Mouse (Mus musculus): ENCODE results near the gene E130114P18Rik. TPM values are rescaled to one million over a fixed set of nuclear protein-coding genes. Genes with fewer than 3 reads are reported as not detected.

E130114P18Rik gene
- polyA plus RNA-seq, 1 experiment from 2014 or later: 0.72 TPM

DNA sequence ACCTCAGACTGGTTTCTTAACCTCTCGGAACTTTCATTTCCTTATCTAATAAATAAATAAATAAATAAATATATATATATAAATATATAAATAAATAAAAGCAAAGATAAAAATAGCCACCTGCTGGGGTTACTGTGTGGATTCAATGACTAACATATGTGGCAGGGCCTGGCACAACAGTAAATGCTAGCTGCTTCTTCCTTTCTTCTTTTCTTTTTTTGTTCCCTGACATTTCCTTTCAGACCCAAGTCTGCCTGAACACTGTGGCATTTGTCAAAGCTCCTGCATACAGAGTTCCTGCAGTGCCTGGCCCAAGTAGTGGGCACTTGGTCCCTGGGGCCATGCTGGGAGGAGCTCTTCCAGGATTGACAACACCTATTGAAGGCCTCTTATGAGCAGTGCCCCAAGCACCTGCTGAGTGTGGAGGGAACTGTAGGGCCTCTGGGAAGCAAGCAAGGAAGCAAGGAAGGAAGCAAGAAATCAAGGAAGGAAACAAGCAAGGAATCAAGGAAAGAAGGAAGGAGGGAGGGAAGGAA is 142.1 kb downstream of the E130114P18Rik start:
- no peak overlapping the region for H3K27ac ChIP-seq (ENCODE audit: low read depth, low read length)
- 53% methylated on average over 1 of the region's 1 CpGs for WGBS (ENCODE audit: insufficient replicate concordance)
- no peak for ATAC-seq (replicated peaks; ENCODE audit: insufficient number of reproducible peaks, low FRiP score, low TSS enrichment)

DNA sequence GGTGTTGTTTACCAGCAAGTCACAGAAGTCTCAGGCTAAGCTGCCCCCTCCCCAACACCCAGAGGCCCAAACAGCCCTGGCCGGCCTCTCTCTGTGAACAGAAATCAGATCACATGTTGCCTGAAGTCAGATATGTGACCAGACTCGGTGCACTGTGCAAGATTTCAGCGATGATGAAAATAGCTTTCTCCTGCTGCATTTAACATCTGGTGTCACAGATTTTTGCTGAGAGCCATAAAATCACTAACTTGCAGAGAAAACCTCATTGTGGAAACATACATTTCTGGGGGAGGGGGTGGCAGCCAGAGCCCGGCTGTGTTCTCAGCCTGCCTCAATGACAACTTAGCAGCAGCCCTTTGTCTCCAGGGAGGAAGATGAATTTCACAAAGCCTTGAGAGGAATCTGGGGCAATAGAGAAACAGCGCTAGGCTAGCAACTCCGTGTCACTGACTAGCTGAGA is 142.6 kb downstream of the E130114P18Rik start:
- H3K36me3 ChIP-seq (ENCODE audit: control insufficient read depth, insufficient read depth, low read length): no peaks in the 10 kb centered on the region
- no peak for ATAC-seq (replicated peaks; ENCODE audit: insufficient number of reproducible peaks, low FRiP score, low TSS enrichment)
- H3K9ac ChIP-seq (ENCODE audit: low read depth, low read length): no peak overlapping the region
- H3K27ac ChIP-seq (ENCODE audit: low read depth, low read length): no peak overlapping the region
- H3K4me2 ChIP-seq: no peak overlapping the region
- peaks cover 7% of the 10 kb centered on the region; the same call in 1 of the 2 replicates for H3K4me1 ChIP-seq (ENCODE audit: control insufficient read depth, insufficient read depth, low read length)
- H3K9me3 ChIP-seq (replicated peaks; ENCODE audit: control insufficient read depth, low read length): no peaks in the 10 kb centered on the region
- H3K27me3 ChIP-seq (ENCODE audit: control insufficient read depth, insufficient read depth, low read length): no peaks in the 10 kb centered on the region
- 44% methylated on average over 6 of the region's 6 CpGs for WGBS (ENCODE audit: insufficient replicate concordance)
- no peak overlapping the region for H3K4me3 ChIP-seq (ENCODE audit: low read depth, low read length)

More for the DNA sequence above, 142.1 kb downstream of the E130114P18Rik start:
- Histone ChIP-seq H3K27me3 (ENCODE audit: control insufficient read depth, insufficient read depth, low read length) (no peaks in the 10 kb centered on the region), H3K4me2 (no peak overlapping the region), H3K36me3 (ENCODE audit: control insufficient read depth, insufficient read depth, low read length) (no peaks in the 10 kb centered on the region), H3K4me1 (ENCODE audit: control insufficient read depth, insufficient read depth, low read length) (peaks cover 7% of the 10 kb centered on the region; the same call in 1 of the 2 replicates), H3K9me3 (replicated peaks; ENCODE audit: control insufficient read depth, low read length) (no peaks in the 10 kb centered on the region), H3K4me3 (ENCODE audit: low read depth, low read length) (no peak overlapping the region), H3K9ac (ENCODE audit: low read depth, low read length) (no peak overlapping the region)

DNA sequence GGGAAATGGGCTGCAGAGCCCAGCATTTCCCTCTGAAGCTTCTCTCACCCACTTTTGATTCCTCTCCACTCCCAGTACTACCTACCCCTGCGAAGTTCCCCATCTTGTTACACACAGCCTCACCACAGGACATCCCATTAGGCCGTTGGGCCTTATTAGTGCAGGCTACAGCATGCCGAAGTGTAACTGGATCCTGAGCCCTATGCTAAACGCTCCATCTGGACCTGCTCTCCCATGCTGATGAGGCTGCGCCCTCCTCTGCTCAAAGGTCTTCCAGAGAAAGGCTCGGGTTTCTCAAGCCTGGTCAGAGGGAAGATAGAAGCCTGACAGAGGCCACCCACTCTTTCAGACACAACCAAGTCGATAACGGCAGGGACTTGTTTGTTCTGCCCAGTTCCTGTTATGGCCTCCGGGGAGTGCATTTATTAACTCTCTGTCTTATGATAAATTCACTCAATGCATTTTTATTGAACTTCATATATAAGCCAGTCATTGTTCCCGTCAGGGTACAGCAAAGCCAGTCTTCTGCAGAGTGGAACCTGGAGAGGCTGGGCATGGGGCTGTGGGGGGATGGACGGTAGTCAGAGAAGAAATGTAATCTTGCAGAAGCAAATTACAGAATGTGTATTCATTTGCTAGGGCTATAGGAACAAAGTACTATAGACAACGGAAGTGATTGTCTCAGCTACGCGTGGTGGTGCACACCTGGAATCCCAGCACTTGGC is 148.8 kb downstream of the E130114P18Rik start:
- Histone ChIP-seq H3K9me3 (replicated peaks; ENCODE audit: control insufficient read depth, low read length) (no peaks in the 10 kb centered on the region), H3K27ac (ENCODE audit: low read depth, low read length) (no peak overlapping the region), H3K27me3 (ENCODE audit: control insufficient read depth, insufficient read depth, low read length) (no peaks in the 10 kb centered on the region), H3K36me3 (ENCODE audit: control insufficient read depth, insufficient read depth, low read length) (no peaks in the 10 kb centered on the region), H3K9ac (ENCODE audit: low read depth, low read length) (no peak overlapping the region), H3K4me2 (peak overlapping the region; percentile 14; the same call in 1 of the 2 replicates), H3K4me3 (ENCODE audit: low read depth, low read length) (no peak overlapping the region), H3K4me1 (ENCODE audit: control insufficient read depth, insufficient read depth, low read length) (peaks cover 4% of the 10 kb centered on the region; the same call in 1 of the 2 replicates)
- no peak for ATAC-seq (replicated peaks; ENCODE audit: insufficient number of reproducible peaks, low FRiP score, low TSS enrichment)
- WGBS (ENCODE audit: insufficient replicate concordance): 33% methylated on average over 14 of the region's 14 CpGs

DNA sequence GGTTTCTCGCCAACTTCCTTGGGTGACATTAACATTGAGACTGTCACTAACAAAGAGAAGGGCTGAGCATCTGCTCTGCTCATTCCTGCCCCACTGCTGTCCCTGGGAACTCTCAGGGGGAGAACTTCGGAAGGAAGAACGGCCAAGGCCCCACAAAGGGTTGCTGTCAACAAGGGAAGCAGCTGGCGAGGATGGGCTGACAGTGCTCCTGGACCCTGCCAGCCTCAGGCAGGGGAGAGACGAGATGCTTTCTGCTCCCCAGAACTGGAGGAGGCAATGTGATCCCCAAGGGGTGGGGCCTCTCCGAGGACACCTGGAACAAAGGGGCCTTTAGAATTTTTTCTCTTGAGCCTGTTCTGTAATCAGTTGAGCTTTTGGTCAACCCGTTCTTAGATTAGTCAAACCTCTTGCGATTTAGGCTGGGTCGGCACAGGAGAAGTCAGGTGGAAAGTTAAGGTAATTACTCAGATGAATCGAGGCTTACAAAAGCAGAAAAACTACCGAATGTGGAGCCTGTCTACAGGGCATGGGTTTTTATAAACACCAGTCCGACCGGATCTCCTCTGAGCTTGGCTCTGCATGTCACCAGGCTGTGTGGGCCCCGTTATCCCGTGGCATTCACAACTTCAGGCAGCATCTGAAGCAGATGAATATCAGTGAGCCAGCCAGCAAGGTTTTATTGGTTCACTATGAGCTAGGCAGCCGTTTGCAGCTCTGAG is 151.7 kb downstream of the E130114P18Rik start:
- no peaks in the 10 kb centered on the region for H3K27me3 ChIP-seq (ENCODE audit: control insufficient read depth, insufficient read depth, low read length)
- peaks cover 4% of the 10 kb centered on the region; the same call in 1 of the 2 replicates for H3K4me1 ChIP-seq (ENCODE audit: control insufficient read depth, insufficient read depth, low read length)
- no peak overlapping the region for H3K9ac ChIP-seq (ENCODE audit: low read depth, low read length)
- no peak overlapping the region for H3K27ac ChIP-seq (ENCODE audit: low read depth, low read length)
- no peaks in the 10 kb centered on the region for H3K36me3 ChIP-seq (ENCODE audit: control insufficient read depth, insufficient read depth, low read length)
- 41% methylated on average over 16 of the region's 16 CpGs for WGBS (ENCODE audit: insufficient replicate concordance)
- no peak overlapping the region for H3K4me3 ChIP-seq (ENCODE audit: low read depth, low read length)
- H3K9me3 ChIP-seq (replicated peaks; ENCODE audit: control insufficient read depth, low read length): no peaks in the 10 kb centered on the region
- H3K4me2 ChIP-seq: no peak overlapping the region
- ATAC-seq (replicated peaks; ENCODE audit: insufficient number of reproducible peaks, low FRiP score, low TSS enrichment): no peak

DNA sequence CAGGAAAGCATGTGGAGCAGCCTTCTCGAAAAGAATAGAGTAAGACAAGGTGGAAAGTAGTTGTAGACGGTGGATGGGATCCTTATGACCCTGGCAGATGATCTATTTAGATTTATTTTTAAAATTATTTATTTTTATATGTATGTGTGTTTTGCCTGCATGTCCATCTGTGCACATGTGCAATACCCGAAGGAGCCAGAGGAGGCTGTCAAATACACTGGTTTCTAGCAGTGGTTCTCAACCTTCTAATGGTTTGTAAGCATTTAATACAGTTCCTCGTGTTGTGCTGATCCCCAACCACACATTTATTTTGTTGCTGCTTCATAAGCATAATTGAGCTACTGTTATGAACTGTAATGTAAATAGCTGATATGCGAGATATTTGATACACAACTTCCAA is 154.7 kb downstream of the E130114P18Rik start:
- 77% methylated on average over 5 of the region's 5 CpGs for WGBS (ENCODE audit: insufficient replicate concordance)
- no peak overlapping the region for H3K4me2 ChIP-seq
- H3K27me3 ChIP-seq (ENCODE audit: control insufficient read depth, insufficient read depth, low read length): no peaks in the 10 kb centered on the region
- no peak overlapping the region for H3K4me3 ChIP-seq (ENCODE audit: low read depth, low read length)
- H3K4me1 ChIP-seq (ENCODE audit: control insufficient read depth, insufficient read depth, low read length): peaks cover 4% of the 10 kb centered on the region; the same call in 1 of the 2 replicates
- H3K9ac ChIP-seq (ENCODE audit: low read depth, low read length): no peak overlapping the region
- no peaks in the 10 kb centered on the region for H3K36me3 ChIP-seq (ENCODE audit: control insufficient read depth, insufficient read depth, low read length)
- no peak for ATAC-seq (replicated peaks; ENCODE audit: insufficient number of reproducible peaks, low FRiP score, low TSS enrichment)
- H3K27ac ChIP-seq (ENCODE audit: low read depth, low read length): no peak overlapping the region
- no peaks in the 10 kb centered on the region for H3K9me3 ChIP-seq (replicated peaks; ENCODE audit: control insufficient read depth, low read length)

DNA sequence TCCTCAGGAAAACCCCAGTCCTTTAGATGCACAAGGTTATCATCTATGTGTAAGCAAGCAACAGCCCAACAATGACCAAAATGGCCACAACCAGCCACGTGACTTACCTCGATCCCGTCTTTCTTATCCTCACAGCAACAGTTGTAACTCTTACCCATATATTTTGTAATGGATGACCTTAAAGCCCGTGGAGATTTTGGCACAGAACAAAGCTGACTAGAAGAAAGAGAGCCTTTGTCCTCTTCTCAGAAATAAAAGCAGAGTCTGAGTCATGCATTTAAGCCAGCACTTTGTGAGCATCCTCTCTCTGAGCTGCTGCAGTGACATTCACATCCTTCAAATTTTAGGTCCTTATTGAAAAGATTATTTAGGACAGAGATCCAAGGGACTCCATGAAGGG is 156.1 kb downstream of the E130114P18Rik start:
- no peak overlapping the region for H3K4me2 ChIP-seq
- no peak overlapping the region for H3K4me3 ChIP-seq (ENCODE audit: low read depth, low read length)
- WGBS (ENCODE audit: insufficient replicate concordance): 78% methylated on average over 4 of the region's 4 CpGs
- peaks cover 4% of the 10 kb centered on the region; the same call in 1 of the 2 replicates for H3K4me1 ChIP-seq (ENCODE audit: control insufficient read depth, insufficient read depth, low read length)
- no peak overlapping the region for H3K27ac ChIP-seq (ENCODE audit: low read depth, low read length)
- no peaks in the 10 kb centered on the region for H3K9me3 ChIP-seq (replicated peaks; ENCODE audit: control insufficient read depth, low read length)
- no peak overlapping the region for H3K9ac ChIP-seq (ENCODE audit: low read depth, low read length)
- no peak for ATAC-seq (replicated peaks; ENCODE audit: insufficient number of reproducible peaks, low FRiP score, low TSS enrichment)
- H3K27me3 ChIP-seq (ENCODE audit: control insufficient read depth, insufficient read depth, low read length): no peaks in the 10 kb centered on the region
- H3K36me3 ChIP-seq (ENCODE audit: control insufficient read depth, insufficient read depth, low read length): no peaks in the 10 kb centered on the region

DNA sequence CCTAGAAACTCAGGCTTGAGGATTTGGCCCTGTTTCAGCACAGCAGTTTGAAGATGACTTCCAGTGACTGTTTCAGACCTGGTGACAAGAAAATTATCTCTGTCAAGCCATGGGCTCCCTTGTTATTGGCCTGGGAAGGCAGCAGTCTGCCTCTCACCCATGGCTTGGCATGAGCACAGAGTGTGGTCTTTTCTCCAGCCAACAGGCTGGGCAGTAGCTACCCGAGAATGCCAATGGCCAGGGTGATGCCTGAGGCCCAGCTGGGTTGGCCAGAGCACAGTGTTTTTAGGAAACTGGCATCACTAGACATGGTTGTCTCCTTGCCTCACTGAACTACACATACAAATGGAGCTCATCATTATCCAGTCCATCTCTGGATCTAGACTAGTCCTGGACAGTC is 157.5 kb downstream of the E130114P18Rik start:
- ATAC-seq (replicated peaks; ENCODE audit: insufficient number of reproducible peaks, low FRiP score, low TSS enrichment): no peak
- H3K27ac ChIP-seq (ENCODE audit: low read depth, low read length): no peak overlapping the region
- H3K27me3 ChIP-seq (ENCODE audit: control insufficient read depth, insufficient read depth, low read length): no peaks in the 10 kb centered on the region
- peaks cover 4% of the 10 kb centered on the region; the same call in 1 of the 2 replicates for H3K4me1 ChIP-seq (ENCODE audit: control insufficient read depth, insufficient read depth, low read length)
- WGBS (ENCODE audit: insufficient replicate concordance): 68% methylated on average over 1 of the region's 1 CpGs
- no peak overlapping the region for H3K9ac ChIP-seq (ENCODE audit: low read depth, low read length)
- H3K9me3 ChIP-seq (replicated peaks; ENCODE audit: control insufficient read depth, low read length): no peaks in the 10 kb centered on the region
- H3K4me3 ChIP-seq (ENCODE audit: low read depth, low read length): no peak overlapping the region
- no peaks in the 10 kb centered on the region for H3K36me3 ChIP-seq (ENCODE audit: control insufficient read depth, insufficient read depth, low read length)
- H3K4me2 ChIP-seq: no peak overlapping the region

DNA sequence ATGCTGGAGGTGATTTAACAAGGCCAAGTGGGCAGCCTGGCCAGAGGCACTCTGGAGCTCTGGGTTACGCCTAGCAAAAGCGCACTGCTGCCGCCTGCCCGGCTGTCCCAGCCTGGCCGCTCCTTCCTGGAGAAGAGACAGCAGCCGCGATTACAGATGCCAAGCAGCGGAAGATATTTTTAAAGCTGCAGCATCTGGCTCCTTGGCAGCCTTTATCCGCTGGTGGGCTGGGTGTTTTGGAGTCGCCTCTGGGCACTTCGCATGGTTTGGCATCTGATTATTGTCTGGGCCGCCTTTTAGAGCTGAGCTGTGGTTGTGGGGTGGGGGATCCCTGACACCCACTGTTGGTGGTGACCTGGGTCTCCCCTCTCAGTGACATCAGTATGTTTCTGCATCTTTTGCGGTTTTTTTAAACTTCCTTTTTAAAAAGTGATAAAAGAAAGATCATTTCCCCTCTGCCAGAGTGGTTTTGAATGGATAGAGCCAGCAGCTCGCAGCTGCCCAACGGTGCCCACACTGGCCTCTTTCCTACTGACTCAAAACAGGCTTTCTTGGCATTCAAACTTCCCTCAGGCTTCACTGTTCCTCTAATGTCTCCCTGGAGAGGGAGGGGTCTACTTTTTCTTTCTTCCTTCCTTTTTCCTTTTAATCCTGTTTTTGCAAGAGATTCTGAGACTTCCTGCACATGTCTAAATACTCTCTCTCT is 159.1 kb downstream of the E130114P18Rik start:
- Histone ChIP-seq H3K4me2 (peak overlapping the region; percentile 39), H3K9ac (ENCODE audit: low read depth, low read length) (no peak overlapping the region), H3K9me3 (replicated peaks; ENCODE audit: control insufficient read depth, low read length) (no peaks in the 10 kb centered on the region), H3K4me1 (ENCODE audit: control insufficient read depth, insufficient read depth, low read length) (peaks cover 4% of the 10 kb centered on the region; the same call in 1 of the 2 replicates), H3K27me3 (ENCODE audit: control insufficient read depth, insufficient read depth, low read length) (no peaks in the 10 kb centered on the region), H3K27ac (ENCODE audit: low read depth, low read length) (no peak overlapping the region), H3K36me3 (ENCODE audit: control insufficient read depth, insufficient read depth, low read length) (no peaks in the 10 kb centered on the region), H3K4me3 (ENCODE audit: low read depth, low read length) (no peak overlapping the region)
- WGBS (ENCODE audit: insufficient replicate concordance): 49% methylated on average over 15 of the region's 15 CpGs
- ATAC-seq (replicated peaks; ENCODE audit: insufficient number of reproducible peaks, low FRiP score, low TSS enrichment): no peak

All from heart, embryonic 11.5 days (tissue).